Mouse (Mus musculus) mouse trophoblast stem cell (cell line): ENCODE data around the gene Nmnat3.

ENCODE experiments used
- in situ Hi-C, 2 experiments: fragments of 300-500 bp; cut with MseI, MboI; formaldehyde crosslinking; loops; 2 replicates in 1 of 2; 3 replicates in 1 of 2; pipeline ENCODE4 v1.15.1; 2025

The Nmnat3 gene

DNA sequence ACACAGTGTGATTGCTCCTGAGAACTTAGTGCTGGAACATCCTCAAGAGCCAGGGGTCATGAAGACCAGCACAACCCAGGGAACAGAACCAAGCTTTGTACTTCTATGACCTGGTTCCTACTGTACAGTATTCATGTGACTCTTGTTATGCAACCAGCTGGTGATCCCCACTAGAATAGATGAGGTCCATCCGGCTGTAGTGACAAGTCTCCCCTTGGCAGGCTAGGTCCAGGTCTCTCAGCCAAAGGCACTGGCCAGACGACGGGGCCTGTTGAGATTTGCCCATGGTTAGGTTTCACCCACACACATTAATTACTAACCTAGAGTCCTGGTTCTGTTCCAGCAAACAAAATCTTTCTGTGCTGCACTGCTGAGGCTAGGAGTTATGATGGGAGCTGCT is 131.1 kb downstream of the Nmnat3 start:
- in situ Hi-C loops: no loop called here

DNA sequence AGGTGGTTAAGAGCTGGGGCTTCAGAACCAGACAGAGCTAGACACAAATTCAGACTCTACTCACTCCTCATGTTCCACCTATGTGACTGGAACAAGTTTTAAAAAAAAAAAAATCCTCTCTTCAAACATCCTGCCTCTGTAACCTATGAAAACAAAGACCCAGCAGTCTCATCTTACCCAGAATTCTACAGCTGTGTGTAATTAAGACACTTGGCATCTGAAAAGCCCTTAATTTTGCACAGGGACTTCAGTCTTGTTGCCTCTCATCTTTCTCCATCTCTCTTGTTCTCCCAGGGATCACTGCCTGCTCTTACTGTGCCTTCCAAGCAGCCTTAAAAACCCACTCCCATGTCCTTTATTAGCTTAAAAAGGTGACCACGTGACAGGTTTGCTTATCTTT is 133.4 kb downstream of the Nmnat3 start:
- in situ Hi-C loops: no loop called here

DNA sequence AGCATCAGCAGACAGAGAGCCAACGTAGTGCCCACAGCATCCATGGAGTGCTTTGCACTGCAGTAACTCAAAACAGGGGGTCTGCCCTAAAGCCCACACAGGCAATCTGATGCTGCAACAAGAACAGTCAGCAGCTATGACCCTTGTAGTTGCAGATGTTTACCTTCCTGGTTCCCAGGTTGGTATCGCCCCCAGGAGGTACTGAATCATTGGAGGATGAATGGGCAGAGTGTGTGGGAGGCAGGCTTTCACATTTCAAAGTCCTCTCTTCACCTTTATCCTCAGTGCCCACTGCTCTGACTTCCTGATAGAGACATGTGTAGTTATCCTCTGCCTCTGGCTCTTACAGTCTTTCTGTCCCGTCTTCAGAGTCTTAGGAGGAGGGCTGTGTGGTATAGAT is 134.7 kb downstream of the Nmnat3 start:
- in situ Hi-C loops: no loop called here

DNA sequence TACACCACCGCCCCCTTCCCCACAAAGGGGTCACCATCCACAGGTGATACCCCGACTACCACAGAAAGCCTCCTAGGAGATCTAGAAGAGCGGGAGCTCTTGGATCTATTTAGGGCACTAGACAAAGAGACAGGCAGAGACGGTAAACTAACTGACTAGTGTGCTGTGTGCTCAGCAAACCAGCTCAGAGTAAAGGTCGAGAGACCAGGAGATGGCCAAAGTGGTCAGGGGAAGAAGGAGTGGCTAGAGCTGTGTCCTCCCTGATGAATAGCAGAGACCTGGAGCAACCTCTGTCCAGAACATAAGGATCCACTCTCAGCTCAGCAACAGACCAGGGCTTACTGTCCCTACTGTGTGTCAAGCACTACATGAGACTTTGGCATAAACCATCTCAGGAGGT is 135.4 kb downstream of the Nmnat3 start, which contains the start of gene Rbp1:
Gene Rbp1, plus strand, starts transcription at position 306 of the 400 bp plus-strand sequence.
- in situ Hi-C loops: no loop called here

DNA sequence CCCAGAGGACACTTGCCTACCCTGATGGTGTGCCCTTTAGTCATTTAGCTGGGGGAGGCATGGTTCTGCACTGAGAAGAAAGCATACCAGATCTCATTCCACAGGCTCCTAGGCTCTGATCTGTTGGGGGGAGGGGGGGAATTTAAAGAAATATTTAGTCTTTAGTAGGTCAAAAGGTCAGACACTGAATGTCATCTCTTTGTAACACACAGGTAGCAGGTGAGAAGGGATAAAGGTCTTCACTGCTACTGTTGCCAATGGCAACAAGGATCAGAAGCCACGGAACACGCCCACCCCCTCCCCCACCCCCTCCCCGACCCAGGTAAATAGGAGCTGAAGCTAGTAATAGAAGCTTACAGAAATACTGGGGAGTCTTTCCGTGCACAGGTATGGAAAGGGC is 136.5 kb downstream of the Nmnat3 start:
- in situ Hi-C loops: no loop called here

DNA sequence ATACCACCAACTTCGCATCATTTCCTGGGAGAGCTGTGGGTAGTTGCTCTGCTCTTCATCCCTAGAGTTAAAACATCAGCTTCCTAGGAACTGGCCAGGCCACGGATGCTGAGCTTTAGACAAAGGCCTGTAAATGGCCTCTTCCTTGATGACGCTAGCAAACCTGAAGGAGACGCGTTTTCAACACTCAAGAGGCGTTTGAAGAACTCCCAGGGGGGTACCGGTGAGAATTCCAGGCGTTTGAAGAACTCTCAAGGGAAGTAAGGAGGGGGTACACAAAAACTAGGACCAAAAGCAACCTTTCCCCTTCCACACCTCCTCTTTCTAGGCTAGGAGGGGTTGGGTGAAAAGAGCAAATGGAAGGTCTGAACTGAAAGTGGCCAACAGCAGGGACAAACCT is 137.1 kb downstream of the Nmnat3 start:
- in situ Hi-C loops: no loop called here

DNA sequence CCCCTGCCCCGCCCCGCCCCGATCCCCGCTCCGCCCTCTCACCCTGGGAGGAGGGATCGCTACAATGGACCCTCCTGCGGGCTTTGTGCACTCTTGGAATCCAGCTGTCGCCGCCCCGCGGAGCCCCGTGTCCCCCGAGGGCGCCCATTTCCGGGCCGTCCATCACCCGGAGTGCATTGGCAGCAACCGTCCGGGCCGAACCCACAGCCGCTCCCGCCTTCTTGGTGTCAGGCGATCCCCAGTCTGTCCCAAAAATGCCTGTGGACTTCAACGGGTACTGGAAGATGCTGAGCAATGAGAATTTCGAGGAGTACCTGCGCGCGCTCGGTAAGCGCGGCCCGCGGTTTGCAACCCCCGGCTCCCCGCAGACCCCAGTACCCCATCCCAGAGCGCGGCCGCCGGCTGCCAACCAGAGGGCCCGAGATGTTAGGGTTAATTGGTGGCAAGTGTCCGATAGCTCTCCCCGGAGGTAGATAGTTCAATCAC is 137.5 kb downstream of the Nmnat3 start:
- in situ Hi-C loops: no loop called here

DNA sequence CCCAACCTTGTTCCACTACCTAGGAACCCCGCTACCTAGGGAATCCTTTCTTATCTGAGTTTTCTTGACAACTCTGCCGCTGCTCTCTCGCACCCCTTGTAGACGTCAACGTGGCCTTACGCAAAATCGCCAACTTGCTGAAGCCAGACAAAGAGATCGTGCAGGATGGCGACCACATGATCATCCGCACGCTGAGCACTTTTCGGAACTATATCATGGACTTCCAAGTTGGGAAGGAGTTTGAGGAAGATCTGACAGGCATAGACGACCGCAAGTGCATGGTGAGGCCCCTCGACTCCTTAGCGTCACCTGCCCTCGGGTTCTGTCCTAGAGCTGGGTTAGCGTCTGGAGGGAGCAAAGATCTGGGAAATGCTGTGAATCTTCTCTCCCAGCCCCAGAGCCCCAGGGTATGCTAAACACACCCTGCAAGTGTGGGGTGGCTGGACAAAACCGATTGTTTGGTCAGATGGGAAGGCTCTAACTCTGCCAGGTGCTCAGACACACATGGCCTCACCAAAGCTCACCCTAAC is 138.2 kb downstream of the Nmnat3 start:
- in situ Hi-C loops: no loop called here

DNA sequence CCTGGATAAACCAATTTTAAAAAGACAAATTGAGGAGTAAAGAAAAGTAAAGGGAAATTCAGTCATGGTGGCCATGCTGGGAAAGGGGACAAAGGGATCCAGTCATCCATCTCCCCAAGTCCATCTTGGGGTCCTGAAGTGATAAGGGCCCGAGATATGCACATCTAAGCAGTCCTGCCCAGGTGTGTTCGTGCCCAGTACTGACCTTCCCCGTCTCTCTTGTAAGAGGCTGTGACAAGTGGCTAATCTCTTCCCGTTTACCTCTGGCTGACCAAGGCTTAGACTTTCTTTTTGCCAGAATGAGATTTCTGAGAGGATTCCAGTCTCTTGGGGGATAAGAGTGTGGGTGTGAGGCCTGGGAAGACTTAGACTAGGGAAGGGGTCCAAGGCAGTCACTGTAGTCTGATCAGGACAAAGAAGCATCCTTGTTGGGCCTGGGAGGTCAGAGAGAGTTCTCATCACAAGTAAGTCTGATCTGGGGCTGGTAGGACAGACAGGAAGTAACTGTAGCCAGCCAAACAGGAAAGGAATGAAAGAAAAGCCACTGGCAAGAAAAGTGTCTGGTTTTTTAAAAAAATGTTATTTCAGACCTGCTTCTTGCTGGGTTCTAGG is 140.8 kb downstream of the Nmnat3 start:
- in situ Hi-C loops: no loop called here

DNA sequence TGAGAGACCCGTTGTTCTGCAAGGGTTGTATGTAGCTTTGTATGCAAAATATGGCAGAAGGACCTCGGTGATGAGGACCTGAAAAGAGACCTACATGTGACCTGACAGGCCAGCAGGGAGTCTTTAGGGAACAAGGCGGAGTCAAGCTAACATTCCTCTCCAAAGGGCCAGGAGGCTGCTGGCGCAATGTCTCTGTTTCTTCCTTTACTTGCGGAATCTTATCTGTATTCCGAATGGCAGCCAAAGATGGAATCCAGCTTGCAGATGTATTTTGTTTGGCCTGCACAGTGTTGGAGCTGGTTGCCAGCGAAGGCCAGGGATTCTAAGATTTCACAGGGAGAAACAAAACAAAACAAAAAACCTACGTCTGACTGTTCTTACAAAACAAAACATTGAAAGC is 141.5 kb downstream of the Nmnat3 start:
- in situ Hi-C loops: no loop called here

DNA sequence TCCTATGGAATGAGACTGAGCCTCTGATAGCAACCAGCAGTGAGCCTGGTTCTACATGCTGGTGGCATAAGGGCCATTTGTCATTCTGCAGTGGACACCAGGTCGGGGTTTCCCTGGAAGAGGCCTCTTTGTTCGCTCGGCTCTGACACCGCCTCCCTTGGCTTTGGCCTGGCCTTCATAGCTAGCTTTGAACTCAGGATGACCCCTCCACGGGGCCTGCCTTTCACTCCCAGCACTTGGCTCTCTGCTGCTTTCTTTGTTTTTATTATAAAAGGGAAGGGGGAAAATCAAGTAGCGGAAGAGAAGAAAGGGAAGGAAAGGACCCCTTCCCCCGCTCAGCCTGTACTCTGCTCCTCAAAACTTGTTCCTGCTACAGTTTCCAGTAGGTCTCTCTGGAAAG is 142.6 kb downstream of the Nmnat3 start:
- in situ Hi-C loops: no loop called here

DNA sequence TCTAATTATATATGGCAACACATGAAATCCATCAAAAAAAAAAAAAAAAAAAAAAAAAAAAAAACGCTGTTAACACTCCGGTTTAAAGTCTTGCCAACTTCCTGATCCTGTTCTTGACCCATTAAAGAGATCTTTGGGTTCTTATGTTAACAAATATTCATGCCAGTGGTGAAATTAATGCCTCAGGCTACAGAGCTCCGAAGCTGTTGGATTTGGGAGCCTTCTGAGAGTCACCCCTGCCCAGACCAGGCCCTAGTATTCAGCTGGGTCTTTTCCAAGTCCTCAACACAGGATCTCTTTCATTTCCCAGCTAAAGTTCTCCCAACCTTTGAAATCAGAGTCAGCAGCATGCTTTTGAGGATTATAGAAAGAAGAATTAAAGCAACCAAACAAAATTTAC is 143.3 kb downstream of the Nmnat3 start:
- in situ Hi-C loops: no loop called here

DNA sequence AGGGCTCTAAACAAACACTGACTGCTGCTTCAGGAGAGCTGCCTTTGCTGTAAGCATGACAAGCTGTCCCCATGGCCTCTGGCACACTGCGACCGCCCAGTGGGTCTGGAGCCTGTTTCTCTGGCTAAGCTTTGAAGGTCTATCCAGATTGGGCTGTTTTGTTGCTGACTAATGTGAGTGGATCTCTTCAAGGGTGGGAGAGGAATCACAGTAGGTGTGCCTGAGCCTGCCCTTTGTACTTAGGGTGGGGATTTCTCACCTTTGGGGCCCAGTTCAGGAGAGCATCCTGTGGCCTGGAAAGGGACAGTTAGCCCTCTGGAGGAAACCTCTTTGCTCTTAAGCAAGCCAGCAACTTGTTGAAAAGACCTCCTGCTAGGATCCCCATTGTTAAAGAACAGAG is 145.8 kb downstream of the Nmnat3 start:
- in situ Hi-C loops: no loop called here

DNA sequence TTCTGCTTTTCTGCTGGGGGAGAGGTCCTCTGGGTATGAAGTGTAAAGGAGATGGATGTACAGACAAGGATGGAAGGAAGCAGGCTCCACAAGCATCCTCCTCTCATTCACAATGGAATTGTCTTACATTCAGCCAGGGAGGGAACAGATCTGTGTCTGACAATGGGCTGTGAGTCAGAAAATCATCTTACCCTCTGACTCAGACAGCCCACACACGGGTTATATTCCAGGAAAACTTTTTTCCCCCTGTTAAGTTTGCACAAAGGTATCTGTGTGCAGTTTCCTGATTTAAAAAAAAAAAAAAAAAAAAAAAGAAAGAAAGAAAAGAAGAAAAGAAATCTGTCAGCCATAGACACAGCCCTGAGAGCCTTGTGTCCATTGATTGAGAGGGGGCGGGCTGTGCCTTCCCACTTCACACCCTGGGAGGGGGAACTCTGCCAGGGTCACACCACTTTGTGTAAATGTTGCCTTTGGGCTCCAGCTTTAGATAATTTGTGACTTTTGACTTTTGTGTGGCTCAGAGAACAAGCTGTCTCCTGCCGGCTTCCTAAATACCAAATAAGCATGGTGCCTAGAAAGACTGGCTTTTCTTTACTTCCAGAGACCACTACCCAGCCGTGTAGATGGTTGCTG is 146.8 kb downstream of the Nmnat3 start:
- in situ Hi-C loops: no loop called here

DNA sequence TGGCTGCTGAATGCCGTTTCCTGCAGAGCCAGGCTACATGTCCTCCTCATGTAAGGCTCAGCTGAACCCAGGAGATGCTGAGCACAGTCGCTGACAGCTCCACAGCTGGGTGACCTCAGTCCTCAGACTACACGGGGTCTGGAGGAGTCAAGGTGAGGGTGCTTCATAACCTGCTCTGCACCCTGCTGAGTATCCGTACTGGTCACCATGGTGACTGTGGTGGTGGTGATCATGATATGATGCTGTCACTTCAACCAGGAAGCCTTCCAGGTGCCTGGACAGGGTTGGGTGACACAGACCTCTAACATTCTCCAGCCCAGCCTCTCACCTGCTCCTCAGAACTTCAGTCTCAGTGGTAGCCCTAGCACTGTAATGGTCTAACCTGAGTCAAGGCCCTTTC is 150.6 kb downstream of the Nmnat3 start:
- in situ Hi-C loops: no loop called here

DNA sequence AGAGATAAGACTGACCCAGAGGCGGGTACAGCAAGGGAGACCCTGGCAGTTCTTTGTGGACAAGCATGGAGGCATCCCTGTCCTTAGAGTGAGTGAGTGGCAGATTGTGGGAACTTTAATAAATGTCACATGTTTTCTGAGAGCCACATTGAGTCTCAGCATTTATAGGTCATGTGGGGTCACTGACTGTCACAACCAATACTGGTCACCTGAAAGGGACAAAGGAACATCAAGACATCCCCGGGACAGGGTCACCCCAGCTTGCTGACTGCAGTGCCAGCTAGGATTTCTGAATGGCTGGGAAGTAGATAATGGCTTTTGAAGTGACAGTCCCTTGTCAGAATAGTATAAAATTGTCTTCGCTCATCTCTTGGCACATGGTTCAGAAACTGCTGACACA is 151.9 kb downstream of the Nmnat3 start:
- in situ Hi-C loops: no loop called here

DNA sequence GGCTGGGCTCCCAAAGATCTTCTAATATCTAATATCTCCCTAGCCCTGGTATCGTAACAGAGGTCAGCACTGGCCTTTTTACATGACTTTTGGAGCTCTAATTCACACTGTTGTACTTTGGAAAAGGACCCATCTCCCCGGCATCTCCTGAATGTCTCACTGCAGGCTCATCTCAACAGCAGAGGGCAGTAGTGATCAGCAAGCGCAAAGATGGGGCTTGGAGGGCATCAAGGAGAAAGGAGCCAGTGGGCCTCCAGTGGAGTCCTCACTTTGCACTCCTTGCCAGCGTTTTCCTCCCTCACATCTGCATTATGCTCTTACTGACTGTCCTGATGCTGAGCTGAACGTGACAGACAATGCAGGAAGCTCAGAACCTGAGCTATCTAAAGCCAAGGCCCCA is 155.4 kb downstream of the Nmnat3 start:
- in situ Hi-C loops: no loop called here

DNA sequence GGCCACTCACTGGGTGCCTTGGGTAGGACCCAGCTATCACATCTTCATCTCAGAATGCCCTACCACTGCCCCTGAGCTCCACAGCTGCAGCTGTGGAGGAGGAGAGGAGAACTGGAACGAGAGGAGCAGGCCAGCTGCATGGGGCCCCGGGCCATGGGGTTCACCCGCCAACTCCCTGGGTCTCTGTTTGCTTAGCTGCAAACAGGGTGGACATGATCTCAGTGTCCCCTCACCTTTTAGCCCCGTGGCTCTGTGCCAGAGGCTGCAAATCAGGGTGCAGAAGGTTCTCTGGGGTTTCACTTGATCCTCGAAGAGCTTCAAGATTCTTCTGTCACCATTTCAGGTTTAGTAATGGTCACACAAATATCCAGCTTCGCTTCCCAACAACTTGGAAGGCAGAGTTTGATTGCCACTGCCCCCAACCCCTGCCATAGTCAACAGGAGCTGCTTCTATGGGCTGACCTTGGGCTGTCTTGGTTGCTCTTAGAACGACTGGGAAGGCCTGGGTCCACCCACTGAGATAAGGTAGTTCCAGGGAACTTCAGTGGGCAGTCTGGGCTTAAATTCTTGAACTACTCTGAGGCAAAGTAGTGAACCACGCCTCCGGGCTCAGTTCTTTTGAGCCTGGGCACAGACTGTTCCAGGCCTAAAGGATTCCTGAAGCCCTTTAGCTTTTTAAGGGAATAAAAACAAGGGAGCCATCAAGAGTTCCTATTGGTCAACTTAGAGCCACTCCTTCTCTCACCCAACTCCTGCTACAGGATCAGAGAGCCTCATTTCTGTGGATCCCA is 158.3 kb downstream of the Nmnat3 start:
- in situ Hi-C loops: no loop called here

DNA sequence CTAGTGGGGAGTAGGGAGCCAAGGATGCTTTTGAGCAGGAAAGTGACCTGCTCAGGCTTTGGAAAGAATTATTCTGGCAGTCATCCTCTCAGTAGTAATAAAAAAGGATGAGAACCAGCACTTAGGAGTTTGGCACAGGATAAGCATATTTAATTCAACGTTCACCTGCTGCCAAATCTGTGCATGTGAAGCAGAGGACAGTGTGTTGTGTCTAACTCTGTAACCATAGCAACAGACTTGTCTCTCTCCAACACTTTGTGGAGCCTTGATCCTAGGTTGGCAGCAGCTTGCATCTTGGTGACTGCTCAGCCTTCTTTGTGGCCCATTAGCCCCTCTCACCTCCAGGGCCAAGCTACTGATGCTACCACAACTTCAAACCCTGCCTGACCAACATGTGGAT is 163.7 kb downstream of the Nmnat3 start:
- in situ Hi-C loops: no loop called here

DNA sequence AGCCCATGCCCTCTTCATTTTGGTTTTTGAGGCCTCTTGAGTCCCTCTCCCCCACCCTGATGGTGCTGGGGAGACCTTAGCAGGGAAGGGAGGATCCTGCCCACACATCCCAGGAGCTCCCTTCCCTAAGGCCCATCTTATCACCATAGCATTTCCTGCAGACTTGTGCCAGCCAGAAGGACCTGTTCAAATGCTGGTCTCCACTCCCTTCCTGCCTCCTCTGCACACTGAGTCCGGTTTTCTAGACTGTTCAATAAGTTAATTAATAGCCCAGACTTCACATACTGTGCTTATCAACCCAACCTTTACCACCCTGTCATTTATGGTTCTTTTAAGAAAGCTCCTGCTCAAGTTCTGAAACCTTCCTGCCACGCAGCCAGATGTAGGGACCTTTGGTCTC is 179.5 kb downstream of the Nmnat3 start:
- in situ Hi-C loops: no loop called here
